Mouse (Mus musculus) ES-Bruce4 (cell line): ENCODE data around the gene Olfr1392. TPM values are rescaled to one million over a fixed set of nuclear protein-coding genes. Genes with fewer than 3 reads are reported as not detected.

ENCODE experiments used
- H3K27ac ChIP-seq: 2 replicates; pipeline ENCODE4 v1.5.1; 2012; ENCODE audit warnings: low read length, inconsistent platforms; ENCODE audit not compliant: insufficient read depth
- H3K27me3 ChIP-seq: 2 replicates; pipeline ENCODE4 v1.6.1; 2012; ENCODE audit warnings: mild to moderate bottlenecking, low read length, inconsistent platforms; ENCODE audit not compliant: control insufficient read depth, poor library complexity, insufficient read depth, severe bottlenecking
- H3K36me3 ChIP-seq: 2 replicates; pipeline ENCODE4 v1.6.1; 2012; ENCODE audit warnings: inconsistent platforms, mild to moderate bottlenecking, low read length, moderate library complexity; ENCODE audit not compliant: control insufficient read depth, poor library complexity, insufficient read depth, severe bottlenecking
- H3K4me1 ChIP-seq: one replicate; pipeline ENCODE4 v1.8.1; 2011; ENCODE audit warnings: low read length; ENCODE audit not compliant: control insufficient read depth, insufficient read depth
- H3K4me3 ChIP-seq: 2 replicates; pipeline ENCODE4 v1.5.1; 2011; ENCODE audit warnings: low read depth, mild to moderate bottlenecking, low read length
- H3K9ac ChIP-seq: 2 replicates; pipeline ENCODE4 v1.6.1; 2012; ENCODE audit warnings: low read depth, mild to moderate bottlenecking, inconsistent platforms; ENCODE audit not compliant: poor library complexity, severe bottlenecking
- H3K9me3 ChIP-seq: replicated peaks from 2 replicates; pipeline ENCODE4 v1.6.1; 2012; ENCODE audit warnings: mild to moderate bottlenecking, low read length, inconsistent platforms; ENCODE audit not compliant: control insufficient read depth, poor library complexity, insufficient read depth, severe bottlenecking
- CTCF ChIP-seq: IDR thresholded peaks from one replicate; pipeline ENCODE4 v1.8.1; 2011; ENCODE audit warnings: low read depth, low read length
- EP300 ChIP-seq: IDR thresholded peaks from 2 replicates; pipeline ENCODE4 v1.6.1; 2011; ENCODE audit warnings: low read depth, low read length; ENCODE audit not compliant: insufficient read depth
- POLR2A ChIP-seq: IDR thresholded peaks from one replicate; pipeline ENCODE4 v1.8.1; 2011; ENCODE audit warnings: low read length; ENCODE audit not compliant: insufficient read depth
- polyA plus RNA-seq: library from polyadenylated mRNA; stranded (reverse); fragments of >200 nt; gene quantifications from 2 replicates; pipeline ENCODE4 v1.2.4, GENCODE M21; 2011; ENCODE audit warnings: low read depth; ENCODE audit not compliant: missing spikeins, insufficient read depth, insufficient read length

Gene Olfr1392
- polyA plus RNA-seq, 1 experiment, result not detected

GRCm38 (mm10) chr11:49259296-49259695, 25.8 kb upstream of the Olfr1392 start:
- Histone ChIP-seq H3K4me3 (no peak overlapping the region), H3K4me1 (no peaks in the 10 kb centered on the region), H3K9me3 (no peaks in the 10 kb centered on the region), H3K36me3 (no peaks in the 10 kb centered on the region), H3K27me3 (no peaks in the 10 kb centered on the region), H3K9ac (no peak overlapping the region), H3K27ac (no peak overlapping the region)
- TF ChIP-seq CTCF, result no peak
- TF ChIP-seq POLR2A, result no peak
- TF ChIP-seq EP300, result no peak

GRCm38 (mm10) chr11:49259829-49260228, 25.3 kb upstream of the Olfr1392 start:
- Histone ChIP-seq H3K4me3 (no peak overlapping the region), H3K9ac (no peak overlapping the region), H3K27ac (no peak overlapping the region), H3K27me3 (no peaks in the 10 kb centered on the region), H3K9me3 (no peaks in the 10 kb centered on the region), H3K4me1 (no peaks in the 10 kb centered on the region), H3K36me3 (no peaks in the 10 kb centered on the region)
- TF ChIP-seq EP300 (no peak), CTCF (no peak), POLR2A (no peak)

GRCm38 (mm10) chr11:49260598-49261312, 24.3 kb upstream of the Olfr1392 start:
- Histone ChIP-seq H3K36me3 (no peaks in the 10 kb centered on the region), H3K4me1 (no peaks in the 10 kb centered on the region), H3K27ac (no peak overlapping the region), H3K4me3 (peak overlapping the region; percentile 13), H3K27me3 (no peaks in the 10 kb centered on the region), H3K9me3 (no peaks in the 10 kb centered on the region), H3K9ac (no peak overlapping the region)
- no peak for TF ChIP-seq CTCF
- TF ChIP-seq EP300, result no peak
- no peak for TF ChIP-seq POLR2A

- no peak overlapping the region for H3K27ac ChIP-seq
- no peak overlapping the region for H3K9ac ChIP-seq
- H3K4me1 ChIP-seq, result no peaks in the 10 kb centered on the region
- no peak for TF ChIP-seq POLR2A
- no peak for TF ChIP-seq EP300
- TF ChIP-seq CTCF, result no peak
- no peaks in the 10 kb centered on the region for H3K9me3 ChIP-seq
- no peaks in the 10 kb centered on the region for H3K36me3 ChIP-seq
- H3K4me3 ChIP-seq, result peak overlapping the region; percentile 13
- no peaks in the 10 kb centered on the region for H3K27me3 ChIP-seq
Observed at GRCm38 (mm10) chr11:49261313-49261855, 23.7 kb upstream of the Olfr1392 start.

DNA sequence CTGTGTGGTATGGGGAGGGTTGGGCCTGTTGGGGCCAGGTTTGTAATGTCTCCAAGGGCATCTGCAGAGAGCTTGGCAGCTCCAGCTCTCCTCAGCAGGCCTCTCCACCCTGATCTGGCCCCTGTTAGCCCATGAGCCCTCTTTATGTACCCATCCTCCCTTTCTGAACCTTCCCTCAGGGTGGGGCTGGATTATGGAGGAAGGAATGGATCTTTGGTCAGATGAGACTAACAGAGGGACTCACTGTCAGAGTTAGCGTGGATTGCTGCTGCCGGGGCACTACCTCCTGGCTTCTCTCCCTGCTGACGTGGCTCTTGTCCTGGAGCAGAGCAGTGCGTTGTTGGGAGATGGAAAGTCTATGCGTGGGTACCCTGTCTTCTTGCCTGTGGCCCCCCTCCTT, 22.8 kb upstream of the Olfr1392 start:
- H3K36me3 ChIP-seq, result no peaks in the 10 kb centered on the region
- no peak overlapping the region for H3K9ac ChIP-seq
- H3K4me1 ChIP-seq, result no peaks in the 10 kb centered on the region
- no peaks in the 10 kb centered on the region for H3K27me3 ChIP-seq
- H3K9me3 ChIP-seq, result no peaks in the 10 kb centered on the region
- H3K4me3 ChIP-seq, result no peak overlapping the region
- no peak overlapping the region for H3K27ac ChIP-seq
- TF ChIP-seq EP300, result no peak

GRCm38 (mm10) chr11:49263149-49263548, 21.9 kb upstream of the Olfr1392 start:
- TF ChIP-seq CTCF (no peak), EP300 (no peak), POLR2A (no peak)
- H3K4me1 ChIP-seq, result no peaks in the 10 kb centered on the region

More at GRCm38 (mm10) chr11:49263149-49263548, 21.9 kb upstream of the Olfr1392 start:
- no peak overlapping the region for H3K27ac ChIP-seq
- no peak overlapping the region for H3K9ac ChIP-seq
- H3K27me3 ChIP-seq, result no peaks in the 10 kb centered on the region
- no peaks in the 10 kb centered on the region for H3K36me3 ChIP-seq
- no peak overlapping the region for H3K4me3 ChIP-seq
- no peaks in the 10 kb centered on the region for H3K9me3 ChIP-seq
